Mouse (Mus musculus) ES-Bruce4 (cell line): ENCODE measurements at regions not wholly inside any gene's neighbourhood (a gene's known extent, or its start where the extent isn't known, plus 50 kb on each side); places are given as distances from the start of the nearest gene placed in this dataset.

Source experiments
- CTCF ChIP-seq: IDR thresholded peaks from one replicate; pipeline ENCODE4 v1.8.1; 2011; ENCODE audit warnings: low read depth, low read length
- POLR2A ChIP-seq: IDR thresholded peaks from one replicate; pipeline ENCODE4 v1.8.1; 2011; ENCODE audit warnings: low read length; ENCODE audit not compliant: insufficient read depth

DNA sequence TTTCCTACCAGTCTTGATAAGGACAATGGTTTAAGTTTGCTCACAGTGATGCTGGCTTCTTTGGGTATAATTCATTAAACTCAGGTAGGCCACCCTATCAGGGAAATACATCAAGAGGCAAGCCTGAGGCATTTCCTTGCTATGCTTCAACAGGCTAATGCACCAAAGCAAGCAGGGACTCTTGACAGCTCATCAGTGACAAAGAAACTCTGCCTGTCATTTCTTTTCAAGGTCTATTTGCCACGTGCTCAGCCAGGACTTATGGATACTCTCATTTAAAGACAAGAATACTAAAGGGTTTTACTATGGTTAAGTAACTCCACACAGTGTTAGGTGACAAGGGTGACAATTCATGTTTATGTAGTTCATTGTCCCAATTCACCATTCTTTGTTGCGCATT, 395.1 kb upstream of the Robo2 start:
- no peak for TF ChIP-seq CTCF
- no peak for TF ChIP-seq POLR2A
